Mouse (Mus musculus) CH12.LX (cell line): ENCODE results near the gene Hist2h2aa2.
"Not testable (repeated sequence)": the region's sequence is repeated elsewhere in the genome, so short reads cannot be mapped to it uniquely, and the experiment has no call there.

Experiments used
- CTCF ChIP-seq, 2 experiments: IDR thresholded peaks in 1 of 2; conservative IDR thresholded peaks in 1 of 2; 2 replicates each; pipeline ENCODE4 v1.5.1; 2011 to 2012; ENCODE audit warnings: low read depth in 2 of 2, low read length in 2 of 2, improper control_type of control experiment in 1 of 2, inconsistent platforms in 1 of 2, mild to moderate bottlenecking in 1 of 2, moderate library complexity in 1 of 2
- POLR2A ChIP-seq: IDR thresholded peaks from 2 replicates; pipeline ENCODE4 v1.6.1; 2011; ENCODE audit warnings: low read depth, mild to moderate bottlenecking, improper control_type of control experiment, low read length

- TF ChIP-seq POLR2A; CTCF (conservative IDR thresholded peaks at IDR 0.05 in 1 of 2, IDR thresholded peaks at IDR 0.05 in 1 of 2; ENCODE audit: low read depth in 2 of 2, low read length in 2 of 2): not testable (repeated sequence)
Observed at GRCm38 (mm10) chr3:96246427-96246856, 6.4 kb upstream of the Hist2h2aa2 start, which contains the start of gene Hist2h3c1.
